Mouse (Mus musculus) limb, embryonic 11.5 days (tissue): ENCODE results near the gene Igfbp7. TPM values are rescaled to one million over a fixed set of nuclear protein-coding genes. Genes with fewer than 3 reads are reported as not detected.

ENCODE experiments used
- ATAC-seq: fragments of 200-750 bp; cut with Nextera tagmentation; 2 replicates; pipeline ENCODE4 v1.8.0; 2017; ENCODE audit warnings: low read depth; ENCODE audit not compliant: insufficient number of reproducible peaks, low FRiP score, low TSS enrichment
- DNase-seq: peaks from one replicate; pipeline ENCODE4 v3.0.0-alpha.2; 2015; ENCODE audit warnings: low spot score
- H3K27ac ChIP-seq: fragments of 300-500 bp; sonication (generic); replicated peaks from 2 replicates; pipeline ENCODE4 v1.5.1; 2014; ENCODE audit warnings: low read depth, mild to moderate bottlenecking, low read length
- H3K27me3 ChIP-seq: fragments of 300-500 bp; sonication (generic); 2 replicates; pipeline ENCODE4 v1.6.1; 2014; ENCODE audit warnings: mild to moderate bottlenecking, low read length, mixed read lengths; ENCODE audit not compliant: control insufficient read depth, insufficient read depth
- H3K36me3 ChIP-seq: fragments of 300-500 bp; sonication (generic); 2 replicates; pipeline ENCODE4 v1.6.1; 2014; ENCODE audit warnings: mild to moderate bottlenecking, low read length, moderate library complexity, mixed read lengths; ENCODE audit not compliant: control insufficient read depth, insufficient read depth
- H3K4me1 ChIP-seq: fragments of 300-500 bp; sonication (generic); 2 replicates; pipeline ENCODE4 v1.6.1; 2014; ENCODE audit warnings: low read length, mixed read lengths; ENCODE audit not compliant: control insufficient read depth, insufficient read depth
- H3K4me2 ChIP-seq: fragments of 300-500 bp; sonication (generic); 2 replicates; pipeline ENCODE4 v1.6.1; 2014; ENCODE audit warnings: low read depth, mild to moderate bottlenecking, moderate library complexity; ENCODE audit not compliant: severe bottlenecking
- H3K4me3 ChIP-seq: fragments of 300-500 bp; sonication (generic); 2 replicates; pipeline ENCODE4 v1.5.1; 2014; ENCODE audit warnings: low read depth, low read length
- H3K9ac ChIP-seq: fragments of 300-500 bp; sonication (generic); 2 replicates; pipeline ENCODE4 v1.6.1; 2014; ENCODE audit warnings: mild to moderate bottlenecking, low read length
- H3K9me3 ChIP-seq: fragments of 300-500 bp; sonication (generic); 2 replicates; pipeline ENCODE4 v1.6.1; 2016; ENCODE audit warnings: low read length; ENCODE audit not compliant: control insufficient read depth
- WGBS: fragments of 180-500 bp; shearing (Covaris S2); extraction: QIAGEN DNeasy Blood & Tissue Kit; methylation state at CpG from one replicate; pipeline ENCODE4 v1.1.7; 2014; 5-methylcytosine and 5-hydroxymethylcytosine counted together
- polyA plus RNA-seq: library from polyadenylated mRNA; unstranded; fragments of >200 nt; fragmentation: Nextera tagmentation; extraction: Ambion mirVana; gene quantifications from 2 replicates; pipeline ENCODE4 v1.2.1, GENCODE M21; 2014

Gene Igfbp7
- 1.9 and 2.6 TPM in 2 replicates for polyA plus RNA-seq

GRCm38 (mm10) chr5:77407341-77408298 lies at the start of gene Igfbp7:
Gene Igfbp7 (minus strand): TSS chr5:77408041.
- peak within 1 kb of the TSS; percentile 97 for H3K4me2 ChIP-seq
- H3K4me3 ChIP-seq = peak within 1 kb of the TSS; percentile 55
- no peaks in the 10 kb centered on the region for H3K4me1 ChIP-seq
- H3K36me3 ChIP-seq = no peaks in the 10 kb centered on the region
- H3K27ac ChIP-seq = no peak within 1 kb of the TSS
- WGBS = 6% methylated on average over 78 of the region's 101 CpGs
- no peaks in the 10 kb centered on the region for H3K9me3 ChIP-seq
- DNase-seq = peak; percentile 79
- ATAC-seq = peak; percentile 88
- peak within 1 kb of the TSS; percentile 52 for H3K9ac ChIP-seq
- peaks cover 4% of the 10 kb centered on the region; the same call in 1 of the 2 replicates for H3K27me3 ChIP-seq

DNA sequence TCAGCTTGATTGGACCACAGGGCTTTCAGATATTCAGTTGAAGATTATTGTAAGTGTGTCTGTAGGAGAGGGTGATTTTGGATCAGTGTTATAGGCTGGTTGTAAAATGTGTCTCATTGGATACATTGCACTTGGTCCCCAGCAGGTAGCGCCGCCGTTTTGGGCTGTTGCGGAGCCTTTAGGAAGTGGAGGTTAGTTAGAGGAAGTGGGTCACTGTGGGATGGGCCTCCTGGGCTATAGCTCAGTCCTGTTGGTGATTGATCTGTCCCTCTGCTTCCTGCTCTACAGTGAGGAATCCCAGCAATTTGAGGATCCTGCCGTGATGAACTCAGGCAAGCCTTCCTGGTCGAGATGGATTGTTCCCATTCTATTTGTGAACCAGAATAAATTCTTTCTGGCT lies 44.3 kb upstream of the Igfbp7 start:
- no peaks in the 10 kb centered on the region for H3K27me3 ChIP-seq
- WGBS = 81% methylated on average over 6 of the region's 6 CpGs
- H3K4me2 ChIP-seq = no peak overlapping the region
- H3K36me3 ChIP-seq = no peaks in the 10 kb centered on the region
- H3K4me3 ChIP-seq = no peak overlapping the region
- no peak overlapping the region for H3K9ac ChIP-seq
- no peak for ATAC-seq
- DNase-seq = no peak
- no peak overlapping the region for H3K27ac ChIP-seq
- H3K4me1 ChIP-seq = no peaks in the 10 kb centered on the region
- no peaks in the 10 kb centered on the region for H3K9me3 ChIP-seq

DNA sequence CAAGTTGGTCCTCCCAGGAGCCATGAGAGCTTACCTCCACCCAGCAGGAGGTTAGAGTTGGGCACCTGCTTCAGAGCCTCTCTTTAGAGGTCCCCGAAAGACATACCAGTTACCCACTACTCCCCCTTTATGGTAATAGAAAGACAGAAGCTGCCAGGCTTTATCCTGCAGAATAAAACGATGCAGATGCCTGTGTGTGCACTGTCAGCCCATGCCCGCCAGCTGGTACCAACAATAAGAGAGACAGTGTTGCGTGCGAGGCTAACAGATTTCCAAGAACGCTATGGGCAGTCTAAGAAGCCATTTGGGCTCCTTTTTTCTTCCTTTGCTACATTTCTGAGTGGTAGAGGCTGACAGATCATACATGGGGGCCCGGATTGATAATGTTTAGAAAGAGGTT lies 41.7 kb upstream of the Igfbp7 start:
- 92% methylated on average over 7 of the region's 7 CpGs for WGBS
- Histone ChIP-seq H3K4me1 (no peaks in the 10 kb centered on the region), H3K4me3 (no peak overlapping the region), H3K27ac (no peak overlapping the region), H3K9ac (no peak overlapping the region), H3K4me2 (no peak overlapping the region), H3K9me3 (no peaks in the 10 kb centered on the region), H3K27me3 (no peaks in the 10 kb centered on the region), H3K36me3 (no peaks in the 10 kb centered on the region)
- DNase-seq (no peak), ATAC-seq (no peak)

DNA sequence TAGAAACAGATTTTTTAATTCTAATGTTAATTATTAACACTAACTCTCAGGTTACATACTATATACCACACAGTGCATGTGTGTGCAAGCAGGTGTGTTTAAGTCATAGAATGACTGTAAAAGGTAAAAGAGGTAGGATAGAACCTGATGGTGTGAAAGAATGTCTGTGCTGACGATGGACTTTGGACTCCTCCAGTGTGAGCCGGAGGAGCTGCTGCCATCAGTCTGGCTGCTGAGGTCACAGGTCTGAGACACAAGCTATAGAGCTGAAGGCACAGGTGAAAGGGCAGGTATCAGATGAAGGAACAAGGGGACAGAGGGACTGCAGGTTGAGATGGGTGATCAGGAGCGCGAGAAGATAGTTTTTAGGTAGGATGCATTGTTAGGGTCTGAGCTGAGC lies 37.6 kb upstream of the Igfbp7 start:
- Histone ChIP-seq H3K27ac (no peak overlapping the region), H3K4me1 (no peaks in the 10 kb centered on the region), H3K9me3 (no peaks in the 10 kb centered on the region), H3K27me3 (no peaks in the 10 kb centered on the region), H3K9ac (no peak overlapping the region), H3K36me3 (no peaks in the 10 kb centered on the region), H3K4me2 (no peak overlapping the region), H3K4me3 (no peak overlapping the region)
- DNase-seq = no peak
- 91% methylated on average over 4 of the region's 4 CpGs for WGBS
- ATAC-seq = no peak

- no peak overlapping the region for H3K4me3 ChIP-seq
Measured at GRCm38 (mm10) chr5:77443889-77444573, 36.2 kb upstream of the Igfbp7 start.

GRCm38 (mm10) chr5:77442856-77443623 lies 35.2 kb upstream of the Igfbp7 start:
- DNase-seq = no peak
- Histone ChIP-seq H3K27me3 (no peaks in the 10 kb centered on the region), H3K4me2 (no peak overlapping the region), H3K9ac (no peak overlapping the region), H3K9me3 (no peaks in the 10 kb centered on the region), H3K4me1 (no peaks in the 10 kb centered on the region), H3K4me3 (no peak overlapping the region), H3K36me3 (no peaks in the 10 kb centered on the region), H3K27ac (no peak overlapping the region)
- 79% methylated on average over 15 of the region's 15 CpGs for WGBS
- ATAC-seq = no peak

More at GRCm38 (mm10) chr5:77443889-77444573, 36.2 kb upstream of the Igfbp7 start:
- 82% methylated on average over 8 of the region's 8 CpGs for WGBS
- DNase-seq = no peak
- no peak for ATAC-seq
- Histone ChIP-seq H3K36me3 (no peaks in the 10 kb centered on the region), H3K4me1 (no peaks in the 10 kb centered on the region), H3K9me3 (no peaks in the 10 kb centered on the region), H3K27me3 (no peaks in the 10 kb centered on the region), H3K4me2 (no peak overlapping the region), H3K9ac (no peak overlapping the region), H3K27ac (no peak overlapping the region)

- ATAC-seq (no peak), DNase-seq (no peak)
- Histone ChIP-seq H3K9ac (no peak overlapping the region), H3K4me3 (no peak overlapping the region), H3K4me2 (no peak overlapping the region), H3K36me3 (no peaks in the 10 kb centered on the region), H3K9me3 (no peaks in the 10 kb centered on the region), H3K27me3 (no peaks in the 10 kb centered on the region), H3K27ac (no peak overlapping the region), H3K4me1 (no peaks in the 10 kb centered on the region)
- WGBS = 96% methylated on average over 4 of the region's 4 CpGs
Measured at GRCm38 (mm10) chr5:77436308-77436707, 28.5 kb upstream of the Igfbp7 start.

DNA sequence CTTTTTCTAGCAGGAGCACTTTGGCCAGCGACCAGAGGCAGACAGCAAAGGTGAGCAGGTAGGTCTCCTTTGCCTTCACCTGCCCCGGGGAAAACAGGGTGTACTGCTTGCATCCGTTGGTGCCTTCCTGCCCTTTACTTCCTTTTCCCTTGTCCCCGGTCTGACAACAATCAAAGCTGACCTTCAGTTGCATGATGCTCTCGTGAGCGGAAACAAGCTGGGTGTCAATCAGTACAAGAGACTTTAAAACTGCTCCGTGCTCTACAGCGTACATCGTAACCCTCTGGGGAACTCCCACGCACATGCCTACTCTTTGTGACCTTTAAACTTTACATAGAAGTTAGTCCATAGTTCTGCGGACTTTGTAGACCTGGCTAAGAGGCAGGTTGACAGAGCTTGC lies 26.2 kb upstream of the Igfbp7 start:
- DNase-seq (no peak), ATAC-seq (no peak)
- Histone ChIP-seq H3K27ac (no peak overlapping the region), H3K4me3 (no peak overlapping the region), H3K9me3 (no peaks in the 10 kb centered on the region), H3K9ac (no peak overlapping the region), H3K36me3 (no peaks in the 10 kb centered on the region), H3K4me2 (no peak overlapping the region), H3K4me1 (no peaks in the 10 kb centered on the region), H3K27me3 (no peaks in the 10 kb centered on the region)
- WGBS = 86% methylated on average over 11 of the region's 11 CpGs
